Mouse (Mus musculus): ENCODE data around the gene Ascl4. TPM values are rescaled to one million over a fixed set of nuclear protein-coding genes. Genes with fewer than 3 reads are reported as not detected.

Gene Ascl4
- not detected in 2 replicates for polyA plus RNA-seq (2012; rRNA removed)

DNA sequence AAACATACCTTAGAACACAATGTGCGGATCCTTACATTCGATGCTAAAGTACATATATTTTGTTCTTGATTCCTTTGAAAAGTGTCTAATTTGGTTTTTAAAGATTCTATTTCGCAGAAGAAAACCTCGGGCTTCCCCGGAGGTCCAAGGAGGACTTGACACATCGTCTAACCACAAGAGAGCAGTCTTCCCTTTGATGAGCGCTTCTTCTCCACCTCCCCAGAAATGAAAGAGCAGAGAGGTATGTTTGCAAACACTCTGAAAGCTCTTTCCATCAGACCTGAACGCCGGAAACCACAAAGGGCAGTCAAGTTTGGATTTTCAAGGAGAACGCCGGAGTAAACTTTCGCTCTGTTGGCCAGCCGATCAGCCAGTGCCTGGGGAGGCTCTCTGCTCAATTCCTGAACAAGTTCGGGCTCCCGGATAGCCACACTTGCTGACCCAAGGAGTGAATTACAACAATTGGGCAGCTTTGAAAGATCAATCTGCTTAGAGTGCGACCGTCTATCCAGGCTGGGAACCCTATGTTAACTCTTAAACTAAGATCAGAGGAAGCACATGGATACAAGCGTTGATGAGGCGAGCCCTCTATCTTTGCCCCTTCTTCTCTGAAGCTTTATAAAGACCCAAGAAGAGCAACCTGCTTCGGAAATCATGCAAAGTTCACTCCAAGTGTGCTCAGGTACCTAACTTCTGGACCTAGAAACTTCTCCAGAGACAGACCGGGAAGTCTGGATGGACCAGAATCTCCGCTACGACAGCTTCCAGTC, at the start of gene Ascl4:
Gene Ascl4, plus strand, starts transcription at position 6 of the 770 bp plus-strand sequence.

GRCm38 (mm10) chr10:85916498-85917309, 10.8 kb upstream of the Ascl4 start, which contains the start of gene Prdm4:
Gene Prdm4 (minus strand): TSS chr10:85917142.

DNA sequence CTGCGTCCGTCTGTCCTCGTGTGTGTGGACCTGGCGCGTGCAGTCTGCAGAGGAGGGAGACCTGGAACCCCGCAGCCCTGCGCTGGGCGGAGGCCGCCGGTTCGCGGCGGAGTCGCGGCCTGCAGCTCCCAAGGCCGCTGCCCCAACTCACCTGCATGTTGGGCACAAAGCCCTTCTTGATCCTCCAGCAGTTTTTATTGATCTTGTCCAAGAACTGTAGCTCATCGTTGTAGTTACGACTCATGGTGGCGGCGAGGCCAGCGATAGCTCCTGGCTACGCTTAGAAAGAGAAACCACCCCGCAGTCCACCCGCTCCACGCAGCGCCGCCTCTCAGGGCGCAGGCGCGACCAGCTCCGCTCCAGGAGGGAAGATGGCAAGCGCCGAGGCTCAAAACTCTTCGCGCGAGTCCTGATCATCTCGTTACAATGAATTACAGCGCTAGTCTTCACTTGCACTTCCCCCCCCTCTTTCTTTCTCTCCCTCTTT, 30.0 kb downstream of the Ascl4 start, which contains the start of gene Rtcb:
Gene Rtcb, minus strand, starts transcription at position 360 of the 487 bp plus-strand sequence.

Other genes starting within 250 kb of the Ascl4 start
- 15.4 and 17.3 TPM in 2 replicates for gene Pwp1, start 98.2 kb upstream of the Ascl4 start, polyA plus RNA-seq (2012; rRNA removed)
- 8.2 and 9.0 TPM in 2 replicates for gene Prdm4, start 10.5 kb upstream of the Ascl4 start, polyA plus RNA-seq (2012; rRNA removed)
- gene Rtcb, start 30.1 kb downstream of the Ascl4 start, polyA plus RNA-seq (2012; rRNA removed), result 62.5 and 65.4 TPM in 2 replicates
- gene Bpifc, start 84.2 kb downstream of the Ascl4 start, polyA plus RNA-seq (2012; rRNA removed), result 0.01 TPM in 1 of 2 replicates, not detected in the other
- gene Fbxo7, start 94.3 kb downstream of the Ascl4 start, polyA plus RNA-seq (2012; rRNA removed), result 37.0 and 43.2 TPM in 2 replicates

All from liver, embryonic 14 days (tissue).